Mouse (Mus musculus) layer of hippocampus, postnatal 10 days (tissue): ENCODE results near the gene Fam3b. TPM values are rescaled to one million over a fixed set of nuclear protein-coding genes. Genes with fewer than 3 reads are reported as not detected.
A peak's percentile ranks its signal among the peaks of the same experiment; 100 is the strongest.

ENCODE experiments used
- DNase-seq, 2 experiments: peaks; one replicate each; pipeline ENCODE4 v3.0.0; 2021; ENCODE audit warnings: low spot score in 2 of 2
- total RNA-seq, 2 experiments: library from RNA; stranded (reverse); gene quantifications; 2 replicates each; pipeline ENCODE4 v1.2.3; 2021

Fam3b gene
- total RNA-seq, 2 experiments from 2014 or later: not detected

DNA sequence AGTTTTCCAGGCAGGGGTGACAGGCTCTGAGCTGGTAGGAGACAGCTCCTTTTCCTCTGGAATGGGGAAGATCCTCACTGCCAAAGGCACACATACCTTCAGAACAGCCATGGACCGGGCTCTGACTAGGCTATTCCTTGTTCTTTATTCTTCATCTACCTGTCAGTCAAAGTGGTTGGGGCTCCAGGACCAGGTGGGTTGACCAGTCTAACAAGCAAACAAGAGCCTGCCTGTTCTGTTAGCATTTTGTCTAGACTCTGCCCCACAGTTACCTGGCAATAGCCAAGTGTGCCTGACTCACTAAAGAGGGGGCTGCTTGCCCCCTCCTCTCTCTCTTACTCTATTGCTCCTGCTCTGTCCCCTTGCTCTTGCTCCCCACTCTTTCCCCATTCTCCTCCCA lies 22.2 kb downstream of the Fam3b start:
- DNase-seq: no peak

- DNase-seq: no peak
Measured at GRCm38 (mm10) chr16:97478655-97479054, 36.0 kb downstream of the Fam3b start.

DNA sequence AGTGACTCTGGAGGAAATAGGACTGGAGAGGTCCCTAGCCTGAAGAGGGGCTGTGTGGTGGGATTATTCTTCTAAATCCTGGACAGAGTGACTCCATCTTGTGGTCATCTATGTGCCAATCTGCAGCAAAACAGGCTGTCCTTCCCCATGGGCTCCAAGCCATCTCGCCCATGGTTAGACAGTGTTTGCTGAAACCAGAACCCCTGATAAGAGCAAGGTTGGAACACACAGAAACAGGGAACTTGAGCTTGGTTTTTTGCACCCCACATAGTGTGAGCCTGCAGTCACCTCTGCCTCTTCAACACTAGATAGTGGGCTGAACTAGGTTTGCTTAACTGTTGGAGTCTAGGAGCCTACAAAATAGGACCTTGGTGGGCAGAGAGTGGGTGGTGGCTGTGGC lies 38.1 kb downstream of the Fam3b start:
- DNase-seq: no peak

- no peak for DNase-seq
Measured at GRCm38 (mm10) chr16:97475581-97475980, 39.0 kb downstream of the Fam3b start.

DNA sequence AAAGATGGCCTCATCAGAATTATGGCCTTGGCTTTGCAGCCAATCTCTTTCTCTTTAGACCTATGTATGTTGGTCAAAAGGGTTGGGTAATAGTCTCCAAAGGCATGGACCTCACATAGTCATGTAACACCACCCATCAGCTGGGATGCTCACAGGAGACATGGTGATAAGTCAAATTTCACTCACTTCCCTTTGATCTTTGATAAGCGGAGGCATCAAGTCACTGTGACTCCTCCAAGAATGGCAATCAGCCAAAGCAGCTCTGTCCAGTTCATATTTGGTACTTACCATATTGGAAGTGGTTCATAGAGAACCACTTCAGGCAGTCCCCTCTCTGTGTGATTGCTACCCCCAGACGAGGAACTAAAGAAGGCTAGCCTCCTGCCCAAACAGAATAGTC lies 39.9 kb downstream of the Fam3b start:
- no peak for DNase-seq

DNA sequence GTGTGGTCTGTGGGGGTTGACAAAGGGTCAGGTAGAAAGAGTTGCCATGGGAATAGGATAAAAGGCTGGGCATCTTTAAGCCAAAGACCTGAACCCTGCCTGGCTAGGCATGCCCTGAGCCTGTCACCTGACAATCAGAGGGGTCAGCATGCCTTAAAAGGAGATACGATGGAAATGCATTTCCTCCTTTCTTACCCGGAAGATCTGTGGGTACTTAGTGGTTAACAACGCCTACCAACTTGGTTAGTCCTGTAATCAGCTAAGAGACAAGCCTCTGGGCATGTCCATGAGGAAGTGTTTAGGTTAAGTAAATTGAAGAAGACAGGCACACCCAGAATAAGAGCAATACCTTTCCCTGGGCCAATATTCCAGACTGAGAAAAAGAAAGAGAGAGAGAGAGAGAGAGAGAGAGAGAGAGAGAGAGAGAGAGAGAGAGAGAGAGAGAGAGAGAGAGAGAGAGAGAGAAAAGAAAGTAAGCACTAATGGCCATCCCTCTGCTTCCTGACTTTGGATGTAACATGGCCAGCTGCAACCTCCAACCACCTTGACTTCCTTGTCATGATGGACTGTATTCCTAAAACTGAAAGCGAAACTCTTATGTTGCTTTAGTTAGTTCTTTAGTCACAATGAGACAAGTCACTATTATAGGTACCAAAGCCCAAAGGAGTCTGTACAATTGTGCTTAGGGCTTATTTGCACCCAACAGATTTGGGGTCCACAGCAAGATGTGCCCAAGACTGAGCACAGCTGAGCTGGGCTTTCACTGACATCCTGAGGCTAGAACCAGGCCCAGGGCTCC lies 46.4 kb downstream of the Fam3b start:
- no peak for DNase-seq

GRCm38 (mm10) chr16:97467472-97467871 lies 47.1 kb downstream of the Fam3b start:
- DNase-seq: no peak

DNA sequence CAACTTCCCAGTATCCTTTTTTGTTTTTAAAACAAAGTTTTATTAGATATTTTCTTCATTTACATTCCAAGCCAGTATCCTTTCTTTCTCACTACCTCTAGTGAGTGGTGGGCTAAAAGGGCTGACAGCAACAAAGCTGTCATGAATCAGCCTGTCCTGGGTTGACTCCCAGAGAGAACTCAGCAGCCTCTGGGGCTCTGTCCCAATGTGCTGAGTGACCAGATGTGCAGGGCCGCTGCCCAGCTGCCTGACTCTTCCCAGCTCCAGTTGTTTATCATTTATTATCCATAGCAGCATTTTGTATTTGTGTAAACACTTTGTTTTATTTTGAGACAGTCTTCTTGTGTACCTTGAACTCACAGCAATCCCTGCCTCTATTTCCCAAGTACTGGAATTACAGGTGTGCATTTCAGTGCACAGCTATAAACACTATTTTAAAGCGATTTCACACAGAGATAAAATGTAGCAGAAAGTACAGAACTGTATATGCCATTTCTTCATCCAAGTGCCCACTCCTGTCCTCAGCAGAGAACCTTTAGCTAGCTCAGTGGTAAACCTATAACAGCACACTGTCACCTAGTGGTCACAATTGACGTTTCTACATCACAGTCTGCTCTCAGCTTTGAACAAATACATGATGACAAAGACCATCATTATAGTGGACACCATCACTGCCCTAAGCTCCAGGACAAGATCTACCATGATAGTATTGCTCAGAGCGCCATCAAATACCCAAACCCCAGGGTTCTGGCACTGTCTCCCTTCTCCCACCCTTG lies 48.2 kb downstream of the Fam3b start:
- DNase-seq: no peak

- DNase-seq: no peak
Measured at GRCm38 (mm10) chr16:97462481-97463181, 52.0 kb downstream of the Fam3b start, which contains the start of gene Mx1. Mx1 (minus strand) TSS chr16:97462907.

DNA sequence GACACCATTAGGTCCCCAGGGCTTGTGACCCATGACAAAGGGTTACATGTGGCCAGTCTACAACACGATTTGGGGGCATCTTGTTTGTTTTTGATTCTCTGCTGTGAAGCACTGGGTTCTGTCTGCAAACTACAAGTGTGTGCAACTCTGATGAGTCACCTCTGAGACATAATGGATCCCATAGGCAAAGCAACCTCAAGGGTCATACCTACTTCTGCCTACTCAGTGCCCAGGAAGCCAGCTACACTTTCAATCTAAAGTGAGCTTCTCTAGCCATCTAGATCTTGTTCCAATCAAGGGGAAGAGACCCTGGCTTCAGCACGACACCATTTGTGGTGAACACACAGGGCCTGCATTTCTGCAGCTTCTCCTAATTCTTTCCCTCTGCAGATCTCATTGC lies 53.3 kb downstream of the Fam3b start:
- no peak for DNase-seq

DNA sequence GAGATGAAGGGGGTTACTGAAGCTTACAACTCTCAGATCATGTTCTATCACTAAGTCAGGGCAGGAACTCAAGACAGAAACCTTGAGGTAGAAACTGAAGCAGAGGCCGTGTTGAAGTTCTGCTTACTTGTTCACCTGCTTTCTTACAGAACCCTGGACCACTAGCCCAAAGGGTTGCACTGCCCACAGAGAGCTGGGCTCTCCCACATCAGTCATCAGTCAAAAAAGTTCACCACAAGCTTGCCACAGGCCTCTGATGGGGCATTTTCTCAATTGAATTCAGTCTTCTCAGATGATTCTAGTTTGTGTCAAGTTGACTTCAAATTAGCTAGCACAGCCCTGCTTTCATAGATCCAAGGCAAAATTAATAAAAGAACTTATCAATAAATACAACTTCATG lies 54.8 kb downstream of the Fam3b start:
- DNase-seq: no peak

GRCm38 (mm10) chr16:97447386-97447785 lies 67.2 kb downstream of the Fam3b start:
- no peak for DNase-seq

- DNase-seq: peak in 1 of 2 experiments; percentile 34
Measured at GRCm38 (mm10) chr16:97443670-97444263, 70.8 kb downstream of the Fam3b start.

DNA sequence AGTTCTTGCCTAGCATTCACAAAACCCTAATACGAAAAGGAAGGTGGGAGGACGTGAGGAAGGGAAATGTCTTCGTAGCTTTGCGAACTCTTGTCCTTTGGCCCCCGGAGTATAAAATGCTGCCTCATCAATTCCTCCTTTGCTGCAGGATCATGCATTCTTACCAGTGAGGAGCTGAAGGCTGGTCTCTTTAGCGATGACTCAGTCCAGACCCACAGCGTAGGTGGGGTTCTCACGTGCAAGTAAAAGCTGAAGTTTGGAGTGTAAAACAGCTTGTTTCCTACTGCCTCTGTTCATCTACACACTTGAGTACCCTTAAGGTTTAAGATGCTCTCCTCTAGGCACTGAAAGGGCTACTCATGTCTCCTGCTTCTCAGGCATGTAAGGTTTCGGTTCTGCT lies 72.6 kb downstream of the Fam3b start:
- no peak for DNase-seq

GRCm38 (mm10) chr16:97438191-97438590 lies 76.4 kb downstream of the Fam3b start:
- no peak for DNase-seq

DNA sequence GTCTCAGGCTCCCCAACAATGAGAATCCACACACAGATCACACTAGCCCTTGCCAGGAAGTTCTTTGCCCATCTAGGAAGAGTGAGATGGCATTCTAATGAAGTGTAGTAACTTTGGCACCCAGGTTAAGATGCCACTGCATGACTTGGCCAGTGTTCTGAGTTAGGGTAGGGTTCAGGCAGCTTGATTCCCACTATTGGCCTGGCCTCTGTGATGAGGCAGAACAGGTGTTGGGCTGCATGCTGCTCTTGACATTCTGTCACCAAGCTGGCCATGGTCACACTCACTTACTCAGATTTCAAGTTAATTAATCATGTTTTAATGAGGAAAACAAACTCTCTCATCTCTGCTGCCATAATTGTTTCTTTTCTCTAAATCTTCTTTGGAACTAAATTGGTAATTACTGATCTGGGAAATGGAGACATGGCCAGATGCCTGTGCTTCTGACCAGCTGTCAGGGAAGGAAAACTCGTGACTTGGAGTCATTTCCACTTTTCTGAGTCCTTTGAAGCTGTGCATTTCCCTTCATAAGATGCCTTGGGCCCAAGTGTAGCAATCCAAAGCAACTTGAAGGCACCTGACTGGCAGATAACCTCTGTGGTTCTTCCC lies 77.1 kb downstream of the Fam3b start:
- DNase-seq: peak in 1 of 2 experiments; percentile 15

DNA sequence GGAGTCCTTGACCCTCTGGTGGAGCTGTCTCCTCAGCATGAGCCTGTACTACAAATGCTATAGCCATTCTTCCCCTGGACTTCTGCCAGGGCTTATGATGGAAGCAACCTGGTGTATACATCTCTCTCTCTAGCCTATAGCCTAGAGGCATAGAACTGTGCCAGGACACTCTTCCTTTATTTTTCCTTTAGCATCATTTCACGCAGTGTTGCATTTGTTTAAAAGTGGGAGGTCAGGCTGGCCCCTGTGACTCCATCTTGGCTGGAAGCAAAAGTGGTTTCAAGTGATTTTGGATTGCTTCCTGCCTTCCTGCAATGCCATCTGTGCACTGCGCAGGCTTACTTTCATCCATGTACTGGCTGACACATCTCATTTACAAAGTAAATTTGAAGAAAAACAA lies 80.4 kb downstream of the Fam3b start:
- DNase-seq: no peak

GRCm38 (mm10) chr16:97431328-97431727 lies 83.3 kb downstream of the Fam3b start:
- no peak for DNase-seq

DNA sequence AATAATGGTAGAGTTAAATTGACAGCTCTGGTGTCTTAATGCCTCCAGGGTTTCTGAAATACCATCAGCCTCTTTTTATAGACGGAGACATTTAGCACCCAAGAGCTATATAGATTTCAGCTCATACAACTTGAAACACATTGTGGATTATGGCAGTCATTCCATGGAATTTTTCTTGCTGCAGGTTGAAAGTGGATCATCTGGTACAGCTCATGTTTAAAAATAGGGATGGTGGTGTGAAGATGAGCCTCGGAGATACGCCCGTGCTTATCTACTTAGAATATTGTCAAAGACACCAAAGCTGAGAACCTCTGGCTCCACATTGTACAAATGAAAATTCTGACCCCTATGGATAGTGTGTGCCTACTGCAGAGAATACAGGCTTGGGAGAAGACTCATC lies 84.5 kb downstream of the Fam3b start:
- no peak for DNase-seq

GRCm38 (mm10) chr16:97428026-97428425 lies 86.6 kb downstream of the Fam3b start:
- no peak for DNase-seq

GRCm38 (mm10) chr16:97423627-97424026 lies 91.0 kb downstream of the Fam3b start:
- DNase-seq: no peak
